Mouse (Mus musculus) myocyte (in vitro differentiated cells): ENCODE measurements around the gene Arid1b.
"Not testable (repeated sequence)": the region's sequence is repeated elsewhere in the genome, so short reads cannot be mapped to it uniquely, and the experiment has no call there.

Experiments used
- CEBPB ChIP-seq: IDR thresholded peaks from 2 replicates; pipeline ENCODE4 v1.6.1; 2011; ENCODE audit warnings: mild to moderate bottlenecking, moderate library complexity; ENCODE audit not compliant: poor library complexity, insufficient read depth, severe bottlenecking
- E2F4 ChIP-seq: IDR thresholded peaks from one replicate; pipeline ENCODE4 v1.6.1; 2011; ENCODE audit warnings: mild to moderate bottlenecking, control low read depth, moderate library complexity; ENCODE audit not compliant: insufficient read depth
- MAX ChIP-seq: IDR thresholded peaks from one replicate; pipeline ENCODE4 v1.6.1; 2011; ENCODE audit warnings: low read depth, mild to moderate bottlenecking, control low read depth
- MYOD1 ChIP-seq, 3 experiments: IDR thresholded peaks; one replicate each; pipeline ENCODE4 v1.6.1; 2011; ENCODE audit warnings: control low read depth in 2 of 3, low read depth in 2 of 3, mild to moderate bottlenecking in 2 of 3, moderate library complexity in 1 of 3; ENCODE audit not compliant: insufficient read length in 2 of 3, control insufficient read depth in 1 of 3
- MYOG ChIP-seq, 3 experiments: IDR thresholded peaks; one replicate each; pipeline ENCODE4 v1.6.1; 2011; ENCODE audit warnings: control low read depth in 2 of 3, low read depth in 2 of 3, mild to moderate bottlenecking in 2 of 3; ENCODE audit not compliant: insufficient read length in 2 of 3, control insufficient read depth in 1 of 3, insufficient read depth in 1 of 3
- POLR2A ChIP-seq: IDR thresholded peaks from one replicate; pipeline ENCODE4 v1.6.1; 2011; ENCODE audit warnings: low read depth, mild to moderate bottlenecking, control low read depth, moderate library complexity; ENCODE audit not compliant: insufficient read length
- REST ChIP-seq: IDR thresholded peaks from one replicate; pipeline ENCODE4 v1.6.1; 2011; ENCODE audit warnings: mild to moderate bottlenecking, control low read depth, moderate library complexity; ENCODE audit not compliant: insufficient read depth, insufficient read length
- TCF12 ChIP-seq: IDR thresholded peaks from one replicate; pipeline ENCODE4 v1.6.1; 2011; ENCODE audit warnings: mild to moderate bottlenecking, control low read depth; ENCODE audit not compliant: poor library complexity, insufficient read depth, severe bottlenecking
- TCF3 ChIP-seq: IDR thresholded peaks from one replicate; pipeline ENCODE4 v1.6.1; 2011; ENCODE audit warnings: low read depth, control low read depth; ENCODE audit not compliant: insufficient read length
- USF1 ChIP-seq: IDR thresholded peaks from one replicate; pipeline ENCODE4 v1.6.1; 2011; ENCODE audit warnings: low read depth, mild to moderate bottlenecking, control low read depth, moderate library complexity

- not testable (repeated sequence) for TF ChIP-seq POLR2A; CEBPB; E2F4; MYOD1 (IDR thresholded peaks at IDR 0.05; ENCODE audit: control insufficient read depth in 1 of 3, insufficient read length in 2 of 3, low read depth in 2 of 3); TCF12; MAX; REST; MYOG (IDR thresholded peaks at IDR 0.05; ENCODE audit: control insufficient read depth in 1 of 3, insufficient read depth in 1 of 3, insufficient read length in 2 of 3, low read depth in 2 of 3); USF1; TCF3
Measured at GRCm38 (mm10) chr17:5088241-5088640, 94.1 kb downstream of the Arid1b start.
